Mouse (Mus musculus) mammary gland, adult 2 months (tissue): Measurements from ENCODE around the gene Zfp37. TPM values are rescaled to one million over a fixed set of nuclear protein-coding genes. Genes with fewer than 3 reads are reported as not detected.

ENCODE experiments used
- polyA plus RNA-seq: library from polyadenylated mRNA; depleted of rRNA; stranded (reverse); fragments of >200 nt; gene quantifications from 2 replicates; pipeline ENCODE4 v1.2.3, GENCODE M21; 2012; ENCODE audit warnings: low replicate concordance; rRNA removed

The Zfp37 gene
- polyA plus RNA-seq, result 0.13 and 0.50 TPM in 2 replicates

DNA sequence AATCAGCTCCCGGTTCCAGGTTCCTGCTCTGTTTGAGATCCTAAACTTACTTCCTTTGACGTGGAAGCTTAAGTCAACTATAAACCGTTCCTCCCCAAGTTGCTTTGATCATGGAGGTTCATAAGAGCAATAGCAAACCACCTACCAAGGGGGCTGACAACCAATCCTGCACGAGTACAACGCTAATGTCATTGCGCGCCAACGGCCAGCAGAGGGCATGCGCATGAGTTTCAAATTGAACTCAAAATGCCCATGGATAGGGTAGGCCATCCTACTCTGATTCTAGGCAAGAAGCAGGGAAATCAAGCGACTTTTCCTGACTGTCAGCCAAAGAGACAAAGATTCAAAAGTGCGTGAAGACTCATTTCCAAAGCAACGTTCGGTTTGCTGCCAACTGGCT is at the start of gene Zfp37:
TSS of gene Zfp37 (minus strand) at position 279 of the 400 bp plus-strand sequence.

DNA sequence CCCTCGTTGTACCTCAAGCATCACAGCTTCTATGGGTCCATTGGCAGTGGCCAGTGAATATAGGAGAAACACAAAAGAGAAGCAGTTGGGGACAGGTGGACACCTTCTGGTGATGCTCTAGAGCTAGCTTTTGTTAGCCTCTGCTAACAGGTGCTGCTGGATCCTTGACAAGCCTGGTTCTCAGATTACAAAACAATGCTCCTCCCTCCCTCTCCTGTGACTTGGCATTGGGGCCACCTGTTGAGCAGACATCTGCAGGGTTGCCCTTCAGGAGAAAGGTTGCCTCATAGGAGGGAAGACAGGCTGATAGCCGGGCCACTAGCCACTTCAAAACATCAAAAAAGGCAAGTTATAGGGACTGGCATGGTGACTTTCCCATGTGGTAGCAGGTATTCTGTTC is 31.4 kb upstream of the Zfp37 start, which contains the start of gene Slc31a2:
TSS of gene Slc31a2 (plus strand) at position 287 of the 400 bp plus-strand sequence.

DNA sequence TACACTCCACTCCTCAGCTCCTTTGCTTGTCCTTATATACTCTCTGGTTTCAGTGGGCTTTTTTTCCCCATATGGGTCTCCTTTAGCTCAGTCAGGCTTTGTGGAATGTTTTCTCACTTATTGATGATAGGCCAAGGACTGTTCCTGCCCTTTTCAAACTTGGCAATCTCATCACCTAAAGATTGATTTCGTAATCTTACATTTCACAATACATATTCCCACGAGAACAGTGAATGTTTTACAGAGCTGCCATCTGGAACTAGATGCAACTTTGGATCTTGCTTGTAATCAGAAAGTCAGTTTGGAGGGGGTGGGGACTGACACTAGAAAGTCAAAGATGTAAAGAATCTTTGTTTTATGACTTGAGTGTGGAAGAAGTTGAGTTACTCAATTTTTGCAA is 80.0 kb downstream of the Zfp37 start, which contains the start of gene Mup21:
TSS of gene Mup21 (minus strand) at position 53 of the 400 bp plus-strand sequence.

Other genes with a start within 250 kb of the Zfp37 start
- gene Mup20, start 176.9 kb downstream of the Zfp37 start, polyA plus RNA-seq, result 0.99 TPM in 1 of 2 replicates, not detected in the other
- 4.4 and 7.5 TPM in 2 replicates for gene Mup3, start 143.7 kb downstream of the Zfp37 start, polyA plus RNA-seq
- not detected in 2 replicates for gene Mup21, start 80.2 kb downstream of the Zfp37 start, polyA plus RNA-seq
- gene Slc31a2, start 31.5 kb upstream of the Zfp37 start, polyA plus RNA-seq, result 19.1 and 38.9 TPM in 2 replicates
- gene Fkbp15, start 129.5 kb upstream of the Zfp37 start, polyA plus RNA-seq, result 42.8 and 49.2 TPM in 2 replicates
- gene Slc31a1, start 129.7 kb upstream of the Zfp37 start, polyA plus RNA-seq, result 9.0 and 21.7 TPM in 2 replicates
- gene Cdc26, start 177.6 kb upstream of the Zfp37 start, polyA plus RNA-seq, result 19.6 and 32.2 TPM in 2 replicates
- gene Prpf4, start 177.8 kb upstream of the Zfp37 start, polyA plus RNA-seq, result 9.4 and 14.1 TPM in 2 replicates
- gene Rnf183, start 204.2 kb upstream of the Zfp37 start, polyA plus RNA-seq, result 0.24 and 0.49 TPM in 2 replicates
- 0.62 and 1.2 TPM in 2 replicates for gene Wdr31, start 239.8 kb upstream of the Zfp37 start, polyA plus RNA-seq
- 10.6 and 11.3 TPM in 2 replicates for gene Bspry, start 249.0 kb upstream of the Zfp37 start, polyA plus RNA-seq